Mouse (Mus musculus) heart, embryonic 15.5 days (tissue): ENCODE measurements at regions not wholly inside any gene's neighbourhood (a gene's known extent, or its start where the extent isn't known, plus 50 kb on each side); places are given as distances from the start of the nearest gene placed in this dataset.

ENCODE experiments used
- ATAC-seq: fragments of 200-750 bp; cut with Nextera tagmentation; replicated peaks from 2 replicates; pipeline ENCODE4 v1.8.0; 2017; ENCODE audit warnings: low read depth, moderate TSS enrichment; ENCODE audit not compliant: insufficient number of reproducible peaks, insufficient read depth, low FRiP score
- H3K27ac ChIP-seq: fragments of 300-500 bp; sonication (generic); 2 replicates; pipeline ENCODE4 v1.5.1; 2015; ENCODE audit warnings: mild to moderate bottlenecking, inconsistent platforms
- H3K27me3 ChIP-seq: fragments of 300-500 bp; sonication (generic); 2 replicates; pipeline ENCODE4 v1.6.1; 2015; ENCODE audit warnings: inconsistent platforms
- H3K36me3 ChIP-seq: fragments of 300-500 bp; sonication (generic); 2 replicates; pipeline ENCODE4 v1.6.1; 2015; ENCODE audit warnings: mild to moderate bottlenecking, inconsistent platforms
- H3K4me1 ChIP-seq: fragments of 300-500 bp; sonication (generic); replicated peaks from 2 replicates; pipeline ENCODE4 v1.6.1; 2015; ENCODE audit warnings: inconsistent platforms
- H3K4me2 ChIP-seq: fragments of 300-500 bp; sonication (generic); 2 replicates; pipeline ENCODE4 v1.6.1; 2015; ENCODE audit warnings: inconsistent platforms, mild to moderate bottlenecking, moderate library complexity
- H3K4me3 ChIP-seq: fragments of 300-500 bp; sonication (generic); 2 replicates; pipeline ENCODE4 v1.5.1; 2015; ENCODE audit warnings: mild to moderate bottlenecking, inconsistent platforms
- H3K9ac ChIP-seq: fragments of 300-500 bp; sonication (generic); 2 replicates; pipeline ENCODE4 v1.6.1; 2015; ENCODE audit warnings: mild to moderate bottlenecking, inconsistent platforms
- H3K9me3 ChIP-seq: fragments of 300-500 bp; sonication (generic); replicated peaks from 2 replicates; pipeline ENCODE4 v1.6.1; 2016; ENCODE audit warnings: inconsistent platforms
- WGBS: fragments of 180-500 bp; shearing (Covaris S2); methylation state at CpG from one replicate; pipeline ENCODE4 v1.1.7; 2015; ENCODE audit warnings: mixed read lengths; 5-methylcytosine and 5-hydroxymethylcytosine counted together

GRCm38 (mm10) chr10:84067052-84067650 lies 344.5 kb downstream of the 1500009L16Rik start:
- Histone ChIP-seq H3K27ac (peak overlapping the region; percentile 15; the same call in 1 of the 2 replicates), H3K4me1 (peaks cover 11% of the 10 kb centered on the region), H3K4me2 (no peak overlapping the region), H3K9me3 (no peaks in the 10 kb centered on the region), H3K36me3 (no peaks in the 10 kb centered on the region), H3K4me3 (no peak overlapping the region), H3K9ac (no peak overlapping the region), H3K27me3 (no peaks in the 10 kb centered on the region)
- ATAC-seq: no peak
- WGBS: 43% methylated on average over 4 of the region's 4 CpGs

- H3K36me3 ChIP-seq: no peaks in the 10 kb centered on the region
- 48% methylated on average over 9 of the region's 9 CpGs for WGBS
- no peaks in the 10 kb centered on the region for H3K9me3 ChIP-seq
- H3K27me3 ChIP-seq: no peaks in the 10 kb centered on the region
- no peak for ATAC-seq
- H3K9ac ChIP-seq: no peak overlapping the region
- peaks cover 11% of the 10 kb centered on the region for H3K4me1 ChIP-seq
- H3K27ac ChIP-seq: peak overlapping the region; percentile 40
- H3K4me2 ChIP-seq: no peak overlapping the region
- no peak overlapping the region for H3K4me3 ChIP-seq
Observed at GRCm38 (mm10) chr10:84069806-84070205, 347.1 kb downstream of the 1500009L16Rik start.

- Histone ChIP-seq H3K9ac (no peak overlapping the region), H3K4me1 (peaks cover 11% of the 10 kb centered on the region), H3K4me2 (no peak overlapping the region), H3K27me3 (no peaks in the 10 kb centered on the region), H3K4me3 (no peak overlapping the region), H3K36me3 (no peaks in the 10 kb centered on the region), H3K27ac (no peak overlapping the region), H3K9me3 (0 out of 2 replicates have a peak, but pooled peaks cover 6% of the 10 kb centered on the region)
- 62% methylated on average over 12 of the region's 12 CpGs for WGBS
- ATAC-seq: no peak
Observed at GRCm38 (mm10) chr10:84072866-84073483, 350.3 kb downstream of the 1500009L16Rik start.

DNA sequence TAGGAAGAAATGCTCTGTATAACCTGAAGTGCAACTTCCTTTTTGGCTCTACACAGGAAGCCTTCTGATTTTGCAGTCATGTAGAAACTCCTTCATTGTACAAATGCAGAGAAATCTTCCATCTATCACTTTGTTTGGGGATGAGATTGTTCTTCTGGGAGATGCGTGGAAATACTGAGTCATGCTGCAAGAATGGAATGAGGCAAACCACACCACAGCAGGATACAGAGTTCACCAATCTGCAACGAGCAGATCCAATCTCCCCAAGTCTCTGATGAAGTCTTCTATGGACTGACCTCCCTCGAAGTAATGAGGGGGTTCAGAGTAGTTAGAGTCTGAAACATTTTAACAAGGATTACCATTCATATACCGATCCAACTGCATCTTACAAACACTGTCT lies 352.9 kb downstream of the 1500009L16Rik start:
- Histone ChIP-seq H3K27me3 (no peaks in the 10 kb centered on the region), H3K4me2 (no peak overlapping the region), H3K36me3 (no peaks in the 10 kb centered on the region), H3K9ac (no peak overlapping the region), H3K4me3 (no peak overlapping the region), H3K27ac (no peak overlapping the region), H3K4me1 (peaks cover 6% of the 10 kb centered on the region; the same call in 1 of the 2 replicates), H3K9me3 (0 out of 2 replicates have a peak, but pooled peaks cover 6% of the 10 kb centered on the region)
- WGBS: 37% methylated on average over 4 of the region's 4 CpGs
- no peak for ATAC-seq

- Histone ChIP-seq H3K27me3 (no peaks in the 10 kb centered on the region), H3K9ac (no peak overlapping the region), H3K4me3 (no peak overlapping the region), H3K36me3 (no peaks in the 10 kb centered on the region), H3K4me1 (peaks cover 9% of the 10 kb centered on the region; the same call in 1 of the 2 replicates), H3K4me2 (no peak overlapping the region), H3K27ac (no peak overlapping the region), H3K9me3 (0 out of 2 replicates have a peak, but pooled peaks cover 6% of the 10 kb centered on the region)
- WGBS: 62% methylated on average over 6 of the region's 6 CpGs
- no peak for ATAC-seq
Observed at GRCm38 (mm10) chr10:84080236-84080635, 357.6 kb downstream of the 1500009L16Rik start.

DNA sequence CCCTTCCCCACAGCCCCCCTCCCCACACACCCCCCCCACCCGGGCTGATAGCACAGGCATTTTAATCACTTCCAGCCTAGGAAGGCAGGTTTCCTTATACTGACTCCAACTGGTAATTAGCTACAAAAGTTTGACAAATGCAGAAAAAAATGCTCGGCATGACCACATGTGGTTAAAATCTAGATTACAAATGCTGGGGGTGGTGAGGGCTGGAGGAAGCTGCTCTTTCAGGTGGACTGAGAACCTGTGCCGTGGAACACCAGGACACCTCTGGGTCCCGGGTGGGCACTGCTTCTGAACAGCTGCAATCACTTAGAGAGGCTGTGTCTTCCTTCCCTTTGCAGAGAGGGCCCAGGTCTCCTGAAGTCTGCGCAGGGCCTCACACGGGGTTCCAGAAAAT lies 358.7 kb downstream of the Nuak1 start:
- no peaks in the 10 kb centered on the region for H3K27me3 ChIP-seq
- WGBS: 32% methylated on average over 6 of the region's 6 CpGs
- no peak for ATAC-seq
- H3K9ac ChIP-seq: no peak overlapping the region
- no peaks in the 10 kb centered on the region for H3K36me3 ChIP-seq
- H3K27ac ChIP-seq: 0 out of 2 replicates have a peak overlapping the region, but pooled peaks have one; percentile 16
- peaks cover 9% of the 10 kb centered on the region; the same call in 1 of the 2 replicates for H3K4me1 ChIP-seq
- H3K4me2 ChIP-seq: no peak overlapping the region
- 0 out of 2 replicates have a peak, but pooled peaks cover 6% of the 10 kb centered on the region for H3K9me3 ChIP-seq
- H3K4me3 ChIP-seq: no peak overlapping the region

- no peaks in the 10 kb centered on the region for H3K4me1 ChIP-seq
- no peak overlapping the region for H3K27ac ChIP-seq
- no peak overlapping the region for H3K9ac ChIP-seq
- ATAC-seq: no peak
- WGBS: 61% methylated on average over 5 of the region's 5 CpGs
- no peaks in the 10 kb centered on the region for H3K36me3 ChIP-seq
- no peak overlapping the region for H3K4me3 ChIP-seq
- no peak overlapping the region for H3K4me2 ChIP-seq
- H3K27me3 ChIP-seq: no peaks in the 10 kb centered on the region
- no peaks in the 10 kb centered on the region for H3K9me3 ChIP-seq
Observed at GRCm38 (mm10) chr10:84087528-84087927, 352.9 kb downstream of the Nuak1 start.

DNA sequence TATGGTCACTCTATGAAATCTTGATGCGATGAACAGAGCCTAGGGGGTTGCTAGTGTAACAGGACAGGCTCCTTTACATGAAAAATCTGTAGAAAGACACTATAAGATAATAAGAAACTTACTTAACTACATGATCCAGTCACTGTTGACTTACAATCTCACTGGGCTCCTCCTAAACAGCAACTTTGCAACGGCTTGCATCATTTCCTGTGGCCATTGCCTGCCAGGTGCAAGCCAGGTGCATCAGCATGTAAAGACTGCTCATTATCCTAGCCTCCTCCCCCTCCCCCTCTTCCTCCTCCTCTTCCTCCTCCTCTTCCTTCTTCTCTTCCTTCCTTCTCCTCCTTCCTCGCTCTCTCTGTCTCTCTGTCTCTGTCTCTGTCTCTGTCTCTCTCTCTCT lies 352.5 kb downstream of the Nuak1 start:
- no peak overlapping the region for H3K27ac ChIP-seq
- H3K36me3 ChIP-seq: no peaks in the 10 kb centered on the region
- H3K4me3 ChIP-seq: no peak overlapping the region
- no peak overlapping the region for H3K9ac ChIP-seq
- WGBS: 77% methylated on average over 3 of the region's 3 CpGs
- no peaks in the 10 kb centered on the region for H3K27me3 ChIP-seq
- no peaks in the 10 kb centered on the region for H3K9me3 ChIP-seq
- no peak for ATAC-seq
- no peaks in the 10 kb centered on the region for H3K4me1 ChIP-seq
- H3K4me2 ChIP-seq: no peak overlapping the region

DNA sequence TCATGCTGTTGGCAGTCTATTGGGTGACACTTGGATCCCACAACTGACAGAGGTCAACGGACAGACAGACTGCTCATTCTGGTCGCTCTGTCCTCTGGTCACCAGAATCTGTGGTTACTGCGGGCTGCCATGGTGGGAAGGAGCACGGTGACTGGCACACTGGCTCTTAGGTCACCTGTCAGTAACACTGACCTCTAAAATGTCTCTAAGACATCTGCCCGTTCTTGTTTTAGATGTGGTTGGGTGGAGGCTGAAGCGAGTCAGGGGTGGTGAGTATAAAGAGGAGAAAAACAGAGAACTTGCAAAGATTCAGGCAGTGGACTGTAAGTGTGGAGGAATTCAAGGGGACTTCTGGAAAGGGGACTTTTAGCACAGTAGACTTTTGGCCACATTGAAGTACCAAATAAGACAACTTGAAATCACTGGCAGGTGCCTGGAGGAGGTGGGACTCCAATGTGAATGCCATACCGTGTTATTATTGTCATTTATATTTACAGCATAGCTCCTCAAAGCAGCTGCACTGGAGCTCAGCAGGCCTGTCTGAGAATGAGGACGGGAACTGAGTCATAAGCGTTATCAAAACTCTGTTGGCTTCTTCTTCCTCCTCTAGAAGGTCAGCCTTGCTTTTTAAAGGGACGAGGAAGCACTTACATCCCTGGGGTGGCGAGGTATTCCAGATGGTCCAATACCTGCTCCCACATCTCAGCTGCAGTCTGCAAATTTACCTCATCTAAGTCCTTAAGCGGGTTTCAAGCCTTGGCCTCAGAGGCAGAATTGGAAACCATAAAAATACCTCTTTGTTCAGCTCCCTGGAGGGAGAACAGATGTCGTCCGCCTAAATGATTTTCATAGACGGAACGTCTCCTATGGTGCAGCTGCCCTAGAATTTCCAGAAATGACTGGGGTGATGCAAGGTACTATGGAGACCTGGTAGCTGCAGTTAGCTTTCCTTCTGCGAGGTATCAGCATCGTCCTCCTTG lies 351.3 kb downstream of the Nuak1 start:
- Histone ChIP-seq H3K9me3 (no peaks in the 10 kb centered on the region), H3K4me2 (no peak overlapping the region), H3K9ac (no peak overlapping the region), H3K27ac (no peak overlapping the region), H3K4me1 (no peaks in the 10 kb centered on the region), H3K4me3 (no peak overlapping the region), H3K36me3 (no peaks in the 10 kb centered on the region), H3K27me3 (no peaks in the 10 kb centered on the region)
- no peak for ATAC-seq
- WGBS: 73% methylated on average over 18 of the region's 18 CpGs

GRCm38 (mm10) chr10:84093919-84094318 lies 346.5 kb downstream of the Nuak1 start:
- no peaks in the 10 kb centered on the region for H3K36me3 ChIP-seq
- no peak overlapping the region for H3K4me3 ChIP-seq
- no peak overlapping the region for H3K27ac ChIP-seq
- H3K9me3 ChIP-seq: no peaks in the 10 kb centered on the region
- no peak for ATAC-seq
- H3K4me1 ChIP-seq: no peaks in the 10 kb centered on the region; the same call in 1 of the 2 replicates
- H3K27me3 ChIP-seq: no peaks in the 10 kb centered on the region
- 89% methylated on average over 4 of the region's 4 CpGs for WGBS
- no peak overlapping the region for H3K4me2 ChIP-seq
- no peak overlapping the region for H3K9ac ChIP-seq

DNA sequence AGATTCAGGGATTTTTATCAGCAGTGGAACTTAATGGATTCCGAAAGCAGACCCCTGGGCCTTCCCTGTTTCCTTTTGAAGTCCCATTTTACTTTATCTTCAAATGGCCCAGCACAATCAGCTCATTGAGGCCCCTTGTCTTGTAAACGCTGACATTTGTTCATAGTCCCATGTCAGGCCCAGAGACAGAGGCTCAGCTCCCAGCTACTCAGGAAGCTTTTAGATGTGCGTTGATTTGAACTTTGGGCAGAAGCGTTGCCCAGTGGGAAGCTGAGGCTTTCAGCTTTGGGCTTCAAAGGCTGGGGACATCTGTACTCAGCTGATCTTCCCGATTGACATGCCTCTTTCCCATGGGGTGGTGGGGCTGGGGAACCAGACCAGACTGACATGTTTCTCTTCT lies 343.2 kb downstream of the Nuak1 start:
- no peak overlapping the region for H3K27ac ChIP-seq
- no peak for ATAC-seq
- 37% methylated on average over 5 of the region's 5 CpGs for WGBS

More for the DNA sequence above, 343.2 kb downstream of the Nuak1 start:
- Histone ChIP-seq H3K9me3 (no peaks in the 10 kb centered on the region), H3K27me3 (no peaks in the 10 kb centered on the region), H3K36me3 (no peaks in the 10 kb centered on the region), H3K9ac (no peak overlapping the region), H3K4me1 (no peaks in the 10 kb centered on the region; the same call in 1 of the 2 replicates), H3K4me2 (no peak overlapping the region), H3K4me3 (no peak overlapping the region)
